Comparison of ENCODE assay signal across 8 mouse cellular contexts in the genomic region with DNA sequence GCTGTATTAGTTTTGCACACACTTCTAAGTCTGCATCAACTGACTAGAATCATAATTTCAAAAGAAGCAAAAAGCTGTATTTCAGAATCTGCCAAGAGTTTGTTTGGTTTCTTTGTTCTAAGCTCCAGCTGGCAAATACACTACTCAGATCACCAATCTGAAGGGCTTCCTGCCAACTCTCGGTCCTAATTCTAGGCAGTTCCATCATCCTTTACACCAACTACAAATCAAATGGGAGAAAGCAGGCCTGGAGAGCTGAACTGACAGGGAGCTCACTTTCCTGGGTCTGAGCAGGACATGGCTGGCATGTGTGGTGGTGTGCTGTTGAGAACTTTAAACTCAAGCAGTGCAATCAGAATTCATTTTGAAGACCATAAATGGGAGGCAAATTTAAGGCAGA.
A peak's percentile ranks its signal among the peaks of the same experiment; 100 is the strongest.
DNase-seq lines count a peak whose midpoint lies in the region; ATAC-seq and TF ChIP-seq lines count a peak whose summit lies in the region.

No protein-coding gene starts in this region.

- H3K27me3 ChIP-seq in embryonic facial prominence, embryonic 13.5 days, result no peaks in the 10 kb centered on the region
- no peaks in the 10 kb centered on the region for H3K27me3 ChIP-seq in embryonic facial prominence, embryonic 10.5 days (replicated peaks; ENCODE audit: low read depth, poor library complexity, severe bottlenecking)
- H3K27me3 ChIP-seq in kidney, adult 2 months (replicated peaks; ENCODE audit: control insufficient read depth, insufficient read depth, low read length), result no peaks in the 10 kb centered on the region
- no peaks in the 10 kb centered on the region for H3K27me3 ChIP-seq in small intestine, adult 2 months (ENCODE audit: control insufficient read depth, insufficient read depth, low read length)

- H3K36me3 ChIP-seq in embryonic facial prominence, embryonic 13.5 days, result no peaks in the 10 kb centered on the region
- no peaks in the 10 kb centered on the region; the same call in 1 of the 2 replicates for H3K36me3 ChIP-seq in embryonic facial prominence, embryonic 10.5 days (replicated peaks)
- H3K36me3 ChIP-seq in kidney, adult 2 months (ENCODE audit: control insufficient read depth, insufficient read depth, low read length), result no peaks in the 10 kb centered on the region; the same call in 1 of the 2 replicates
- H3K36me3 ChIP-seq in small intestine, adult 2 months (ENCODE audit: control insufficient read depth, insufficient read depth, low read length), result no peaks in the 10 kb centered on the region

- H3K27ac ChIP-seq in embryonic facial prominence, embryonic 13.5 days, result peak overlapping the region; percentile 13; the same call in 1 of the 2 replicates
- no peak overlapping the region for H3K27ac ChIP-seq in embryonic facial prominence, embryonic 10.5 days (replicated peaks)
- no peak overlapping the region for H3K27ac ChIP-seq in kidney, adult 2 months (ENCODE audit: insufficient read depth, low read depth, low read length)
- H3K27ac ChIP-seq in small intestine, adult 2 months (ENCODE audit: insufficient read depth, low read depth, low read length), result 0 out of 2 replicates have a peak overlapping the region, but pooled peaks have one; percentile 26

- no peak for ATAC-seq in embryonic facial prominence, embryonic 13.5 days (ENCODE audit: insufficient number of reproducible peaks, insufficient read depth, low FRiP score, low TSS enrichment, low read depth)

- no peak overlapping the region for H3K4me2 ChIP-seq in embryonic facial prominence, embryonic 13.5 days

- intact Hi-C loops in left cerebral cortex, postnatal 14 days (cut with DNase I), result no loop called here

- H3K9me3 ChIP-seq in embryonic facial prominence, embryonic 13.5 days, result no peaks in the 10 kb centered on the region
- H3K9me3 ChIP-seq in embryonic facial prominence, embryonic 10.5 days, result no peaks in the 10 kb centered on the region

- H3K4me1 ChIP-seq in embryonic facial prominence, embryonic 13.5 days, result peaks cover 21% of the 10 kb centered on the region
- H3K4me1 ChIP-seq in embryonic facial prominence, embryonic 10.5 days, result peaks cover 9% of the 10 kb centered on the region
- H3K4me1 ChIP-seq in kidney, adult 2 months (ENCODE audit: control insufficient read depth, insufficient read depth, low read length), result peaks cover 5% of the 10 kb centered on the region
- H3K4me1 ChIP-seq in small intestine, adult 2 months (ENCODE audit: control insufficient read depth, insufficient read depth, insufficient read length, low read length), result peaks cover 11% of the 10 kb centered on the region; the same call in 1 of the 2 replicates

- H3K4me3 ChIP-seq in embryonic facial prominence, embryonic 13.5 days, result no peak overlapping the region
- H3K4me3 ChIP-seq in embryonic facial prominence, embryonic 10.5 days, result no peak overlapping the region
- no peak overlapping the region for H3K4me3 ChIP-seq in kidney, adult 2 months (ENCODE audit: insufficient read depth, low read depth, low read length)
- no peak overlapping the region for H3K4me3 ChIP-seq in small intestine, adult 2 months (ENCODE audit: low read depth, low read length)

- H3K9ac ChIP-seq in embryonic facial prominence, embryonic 13.5 days, result no peak overlapping the region

- WGBS in embryonic facial prominence, embryonic 13.5 days, result 23% methylated on average over 1 of the region's 1 CpGs
- WGBS in embryonic facial prominence, embryonic 10.5 days, result 62% methylated on average over 1 of the region's 1 CpGs
- 0% methylated on average over 1 of the region's 1 CpGs for WGBS in kidney, adult 2 months
- 13% methylated on average over 1 of the region's 1 CpGs for WGBS in small intestine, adult 2 months

- no peak for TF ChIP-seq CTCF in kidney, adult 2 months (conservative IDR thresholded peaks at IDR 0.05; ENCODE audit: insufficient read depth, insufficient read length, low read depth, low read length)
- TF ChIP-seq CTCF in small intestine, adult 2 months (IDR thresholded peaks at IDR 0.05; ENCODE audit: extremely low read depth, insufficient read length, insufficient replicate concordance, low read depth, low read length), result no peak

- no peak for TF ChIP-seq POLR2A in kidney, adult 2 months (IDR thresholded peaks at IDR 0.05; ENCODE audit: low read depth, low read length)
- TF ChIP-seq POLR2A in small intestine, adult 2 months (IDR thresholded peaks at IDR 0.05; ENCODE audit: low read depth, low read length), result no peak

- no peak for DNase-seq in embryonic facial prominence, embryonic 10.5 days (ENCODE audit: low spot score)
- DNase-seq in urinary bladder, postnatal 14 days (ENCODE audit: low spot score), result peak; percentile 24
- no peak for DNase-seq in urinary bladder, adult 2 months (ENCODE audit: low spot score)
- DNase-seq in kidney, adult 2 months, result peak; percentile 66
- peak; percentile 45 to 63 for DNase-seq in left cerebral cortex, postnatal 14 days (ENCODE audit: low spot score in 2 of 2)
- no peak for DNase-seq in urinary bladder, postnatal 25 days (ENCODE audit: low spot score)

Comparison
In these comparisons a context has a peak if more than half of its experiments do, and no peak if none do; other contexts are left out.
1. H3K27ac ChIP-seq: peak in embryonic facial prominence, embryonic 13.5 days (single experiment) and small intestine, adult 2 months (single experiment); none in embryonic facial prominence, embryonic 10.5 days (single experiment) and kidney, adult 2 months (single experiment).
2. DNase-seq: peak in urinary bladder, postnatal 14 days (single experiment), kidney, adult 2 months (single experiment) and left cerebral cortex, postnatal 14 days (2 of 2); none in embryonic facial prominence, embryonic 10.5 days (single experiment), urinary bladder, adult 2 months (single experiment) and urinary bladder, postnatal 25 days (single experiment).